Mouse (Mus musculus) frontal cortex, adult (tissue): Measurements from ENCODE around the gene Ccr10.

Source experiments
- ATAC-seq: cut with Nextera tagmentation; 2 replicates; pipeline ENCODE4 v1.9.2; 2017; ENCODE audit warnings: mild to moderate bottlenecking, moderate library complexity, mixed read lengths; ENCODE audit not compliant: low TSS enrichment

The Ccr10 gene

GRCm38 (mm10) chr11:101154648-101155047, 20.6 kb downstream of the Ccr10 start:
- ATAC-seq = no peak

DNA sequence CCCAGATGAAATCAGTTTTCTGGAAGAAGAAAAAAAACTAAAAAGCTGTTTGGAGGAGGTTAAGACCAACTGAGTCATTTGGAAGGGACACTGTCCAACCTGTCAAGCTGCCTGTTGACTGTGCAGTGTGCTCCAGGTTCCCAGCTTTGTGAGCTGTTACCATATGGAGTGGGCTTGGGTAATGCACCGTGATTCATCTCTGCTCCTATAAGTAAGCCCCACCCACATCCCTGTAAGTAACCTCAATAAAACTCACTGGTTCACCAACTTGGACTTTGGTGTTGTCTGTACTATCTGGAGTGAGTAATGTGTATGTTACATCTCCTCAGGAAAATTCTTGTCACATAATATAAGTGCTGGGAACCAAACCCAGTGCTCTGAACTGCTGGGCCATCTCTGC, 22.4 kb downstream of the Ccr10 start:
- no peak for ATAC-seq

DNA sequence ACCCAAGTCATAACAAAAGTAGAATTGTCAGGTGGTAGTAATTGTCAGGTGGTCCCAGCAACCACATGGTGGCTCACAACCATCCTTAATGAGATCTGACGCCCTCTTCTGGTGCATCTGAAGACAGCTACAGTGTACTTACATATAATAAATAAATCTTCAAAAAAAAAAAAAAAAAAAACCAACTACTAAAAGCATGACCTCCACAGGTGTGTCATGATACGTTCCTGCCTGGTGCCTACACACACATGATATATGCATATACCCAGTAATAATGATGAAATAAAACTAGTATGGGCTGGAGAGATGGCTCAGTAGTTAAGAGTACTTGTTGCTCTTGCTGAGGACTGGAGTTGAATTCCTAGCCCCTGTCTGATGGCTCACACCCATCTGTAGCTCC, 24.2 kb downstream of the Ccr10 start:
- ATAC-seq = no peak

DNA sequence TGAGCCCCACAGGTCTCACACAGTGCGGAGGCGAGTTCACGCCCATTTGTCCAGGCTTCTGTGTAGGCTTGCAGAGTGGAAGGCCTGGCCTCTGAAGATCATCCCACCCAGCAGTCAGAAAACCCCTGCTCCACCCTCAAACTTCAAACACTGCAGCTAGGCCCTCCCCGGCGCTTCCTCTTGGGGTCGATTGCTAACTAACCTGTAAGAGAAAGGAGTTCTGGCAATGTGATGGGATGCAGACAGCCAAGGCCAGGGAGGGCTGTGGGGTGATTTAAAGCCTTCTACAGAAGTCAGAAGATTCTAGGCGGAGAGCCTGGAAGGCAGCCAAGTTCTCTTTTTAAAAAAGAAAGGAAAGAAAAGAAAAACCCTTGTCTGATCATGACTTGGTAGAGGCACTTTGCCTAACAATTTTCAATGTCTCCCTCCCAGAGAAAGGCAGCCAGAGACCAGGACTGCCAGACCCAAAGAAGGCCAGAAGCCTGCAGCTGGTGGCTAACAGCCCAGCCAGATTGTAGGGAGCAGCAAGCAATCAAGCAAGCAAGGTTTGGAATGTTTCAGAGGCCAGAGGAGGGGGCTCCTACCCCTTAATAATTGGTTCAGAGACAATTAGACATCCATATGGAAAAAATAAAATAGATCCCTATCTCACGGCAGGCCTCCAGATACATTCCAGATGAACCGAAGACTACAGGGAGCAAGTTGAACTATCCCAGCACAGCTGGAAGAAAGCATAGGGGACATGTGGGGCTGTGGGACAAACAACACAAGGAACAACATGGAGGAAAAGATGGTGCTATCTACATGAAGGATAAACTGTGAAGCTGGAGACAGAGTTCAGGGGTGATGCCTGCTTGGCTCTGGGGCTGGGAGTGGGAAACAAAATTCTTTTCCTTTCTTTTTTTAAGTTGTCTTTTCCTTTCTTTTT, 25.8 kb downstream of the Ccr10 start:
- no peak for ATAC-seq

GRCm38 (mm10) chr11:101148751-101149150, 26.5 kb downstream of the Ccr10 start:
- no peak for ATAC-seq

GRCm38 (mm10) chr11:101146377-101146776, 28.9 kb downstream of the Ccr10 start:
- no peak for ATAC-seq

DNA sequence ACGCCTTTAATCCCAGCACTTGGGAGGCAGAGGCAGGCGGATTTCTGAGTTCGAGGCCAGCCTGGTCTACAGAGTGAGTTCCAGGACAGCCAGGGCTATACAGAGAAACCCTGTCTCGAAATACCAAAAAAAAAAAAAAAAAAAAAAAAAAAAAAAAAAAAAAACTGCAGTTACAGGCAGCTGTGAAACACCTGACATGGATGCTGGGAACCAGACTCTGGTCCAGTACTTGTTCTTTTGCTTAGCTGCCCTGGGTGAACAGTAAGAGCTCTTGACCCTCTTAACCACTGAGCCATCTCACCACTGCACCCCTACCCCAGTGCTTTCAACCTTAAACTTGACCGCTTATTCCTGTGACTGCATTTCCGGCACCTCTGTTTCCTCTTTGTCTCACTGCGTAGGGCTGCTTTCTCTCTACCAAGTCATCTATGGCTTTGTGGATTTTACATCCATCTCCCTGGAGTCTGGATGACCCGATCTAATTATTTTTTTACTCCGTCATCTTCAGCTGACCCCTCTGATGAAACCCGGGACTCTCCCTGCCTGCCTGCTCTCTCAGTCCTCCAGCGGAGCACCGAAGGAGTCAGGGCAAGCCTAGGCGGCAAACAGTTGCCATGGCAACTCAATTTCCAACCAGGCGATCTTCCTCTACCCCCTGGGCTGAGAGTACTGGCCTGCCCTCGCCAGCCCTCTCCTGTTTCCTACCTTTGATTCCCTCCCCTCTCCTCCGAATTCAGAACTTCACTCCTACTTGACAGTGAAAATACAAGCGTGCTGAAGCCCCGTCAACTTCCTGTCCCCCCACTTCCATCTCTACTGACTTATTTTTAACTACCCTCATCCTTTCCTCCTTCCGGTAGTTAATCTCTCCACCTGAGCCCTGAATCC, 31.7 kb downstream of the Ccr10 start:
- ATAC-seq = peak; percentile 47; the same call in 1 of the 2 replicates

- ATAC-seq = no peak
These were observed 32.9 kb downstream of the Ccr10 start for GRCm38 (mm10) chr11:101142215-101142967.

DNA sequence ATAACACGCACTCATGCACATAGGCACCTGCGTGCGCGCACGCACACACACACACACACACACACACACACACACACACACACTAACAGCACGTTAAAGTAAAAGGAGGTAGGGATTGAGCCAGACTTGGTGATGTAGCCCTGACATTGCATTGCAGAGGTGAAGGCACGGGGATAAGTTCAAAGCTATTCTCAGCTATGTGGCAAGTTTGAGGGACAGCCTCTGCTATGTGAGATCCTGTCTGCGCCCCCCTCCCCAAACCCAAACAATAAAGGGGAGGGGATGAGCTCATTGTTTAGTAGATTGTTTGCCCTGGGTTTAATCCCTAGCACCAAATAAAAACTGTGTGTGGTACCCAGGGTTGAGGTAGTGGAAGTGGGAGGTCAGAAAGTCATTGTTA, 34.2 kb downstream of the Ccr10 start:
- no peak for ATAC-seq

DNA sequence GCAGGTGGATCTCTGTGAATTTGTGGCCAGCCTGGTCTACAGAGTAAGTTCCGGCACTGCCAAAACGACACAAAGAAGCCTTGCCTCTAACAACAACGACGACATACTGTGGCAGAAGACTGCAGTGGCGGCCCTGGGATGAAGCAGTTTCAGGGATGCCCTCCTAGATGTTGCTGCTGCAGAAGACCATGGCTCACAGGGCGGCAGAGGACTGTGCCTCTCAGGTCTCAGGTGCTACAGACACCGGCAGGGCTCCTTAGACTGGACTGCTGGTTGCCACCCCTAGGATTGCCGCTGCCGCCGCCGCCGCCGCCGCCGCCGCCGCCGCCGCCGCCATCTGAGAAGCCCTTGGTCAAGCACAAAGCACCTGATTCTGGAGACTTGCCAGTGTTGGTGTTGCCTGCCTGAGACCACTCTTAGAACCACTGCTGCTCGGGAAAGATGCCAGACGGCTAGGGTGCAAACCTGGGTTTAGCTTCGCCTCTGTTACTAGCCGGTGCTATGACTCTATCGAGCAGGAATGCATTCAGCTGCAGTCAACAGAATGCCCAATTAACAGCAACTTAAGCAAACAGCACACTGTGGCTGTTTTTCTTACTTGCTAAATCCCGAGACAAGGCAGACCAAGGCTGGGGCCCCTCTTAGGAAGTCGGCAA, 35.0 kb downstream of the Ccr10 start:
- ATAC-seq = peak; percentile 44; the same call in 1 of the 2 replicates

- ATAC-seq = no peak
These were observed 36.6 kb downstream of the Ccr10 start for GRCm38 (mm10) chr11:101138536-101139181.

- ATAC-seq = no peak
These were observed 38.2 kb downstream of the Ccr10 start for GRCm38 (mm10) chr11:101137000-101137399.

DNA sequence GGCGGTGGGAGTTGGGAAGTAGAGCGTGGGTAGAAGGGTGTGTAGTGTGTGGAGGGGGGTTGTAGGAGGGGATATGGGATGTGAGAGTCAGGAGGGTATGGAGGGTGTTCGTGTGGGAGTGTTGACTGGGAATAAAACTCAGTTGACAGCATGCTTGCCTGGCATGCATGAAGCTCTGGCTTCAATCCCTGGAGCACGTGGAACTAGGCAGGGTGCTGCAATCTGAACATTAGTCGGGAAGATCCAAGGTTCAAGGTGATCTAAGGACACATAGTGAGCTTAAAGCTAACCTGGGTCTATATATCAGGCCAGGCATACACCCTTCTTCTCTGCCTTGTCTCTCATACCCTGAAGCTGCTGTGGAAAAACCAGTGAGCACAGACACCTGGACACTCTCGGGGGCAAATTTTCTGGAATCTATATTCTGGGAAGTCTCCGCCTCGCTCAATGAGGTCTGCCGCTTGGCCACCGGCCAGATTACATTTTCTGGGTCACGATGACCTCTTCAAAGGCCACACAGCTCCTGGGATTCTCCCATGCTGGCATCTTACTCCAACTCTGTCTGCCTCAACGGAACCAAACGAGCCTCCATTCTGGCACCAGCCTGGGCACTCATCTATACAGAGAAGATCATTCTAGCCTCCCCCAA, 40.9 kb downstream of the Ccr10 start:
- ATAC-seq = no peak

DNA sequence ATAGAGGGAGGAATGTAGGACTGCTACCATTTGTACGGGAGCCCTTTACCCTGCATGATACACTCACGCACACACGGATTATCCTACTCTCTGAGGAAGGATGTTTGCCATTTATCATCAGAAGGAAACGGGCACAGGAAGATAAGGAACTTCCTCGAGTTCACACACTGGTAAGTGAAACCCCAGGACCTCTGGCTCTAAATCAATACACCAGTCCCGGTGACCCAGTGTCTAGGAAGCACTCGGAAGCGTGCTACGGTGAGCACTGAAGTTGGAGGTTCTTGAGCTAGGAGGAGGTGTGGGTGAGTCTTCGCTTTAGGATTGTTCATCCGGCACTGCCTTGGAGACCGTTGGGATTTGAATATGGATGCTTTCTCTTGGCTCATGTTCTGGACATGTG, 42.2 kb downstream of the Ccr10 start:
- ATAC-seq = no peak

DNA sequence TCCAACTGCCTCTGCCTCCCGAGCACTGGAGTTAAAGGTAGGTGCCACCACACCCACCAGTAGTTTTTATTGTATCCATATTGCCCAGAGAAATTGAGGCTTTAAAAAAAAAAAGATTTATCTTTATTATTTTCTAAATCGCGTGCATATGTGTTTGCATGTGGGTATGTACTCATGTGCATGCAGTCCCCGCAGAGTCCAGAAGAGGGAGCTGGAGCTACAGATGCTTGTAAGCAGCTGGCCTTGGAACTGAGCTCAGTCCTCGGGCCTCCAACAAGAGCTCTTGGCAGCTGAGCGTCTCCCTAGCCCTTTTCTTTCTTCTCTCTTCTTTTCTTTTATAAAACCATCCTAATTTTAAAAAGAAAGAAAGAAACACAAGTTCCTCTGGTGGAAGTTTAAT, 43.5 kb downstream of the Ccr10 start:
- no peak for ATAC-seq

GRCm38 (mm10) chr11:101131187-101131586, 44.1 kb downstream of the Ccr10 start:
- no peak for ATAC-seq

GRCm38 (mm10) chr11:101130056-101130756, 45.0 kb downstream of the Ccr10 start:
- ATAC-seq = no peak; the same call in 1 of the 2 replicates

GRCm38 (mm10) chr11:101128996-101129577, 46.2 kb downstream of the Ccr10 start:
- no peak for ATAC-seq

GRCm38 (mm10) chr11:101127075-101127474, 48.2 kb downstream of the Ccr10 start:
- ATAC-seq = no peak
